In genomic region chr17:48325093-48325492, GRCm38 (mm10) we compare ENCODE assay signal across 17 mouse cellular contexts. TPM values are rescaled to one million over a fixed set of nuclear protein-coding genes. Genes with fewer than 3 reads are reported as not detected.
"Had no signal": no experiment of that assay in that cellular context is flagged by ENCODE, and none has a peak within 500 bp of the region (broad histone marks: within the 10 kb centered on the region; RNA-seq: fewer than 3 reads in every experiment).

No protein-coding gene starts in this region.

- H3K4me3 ChIP-seq: lung, embryonic 15.5 days; midbrain, embryonic 13.5 days; midbrain, embryonic 15.5 days; neural tube, embryonic 12.5 days; stomach, embryonic 15.5 days had no signal

- DNase-seq: lung, adult 2 months; lung, postnatal 14 days; right cerebral cortex, postnatal 14 days; thymus, postnatal 14 days; thymus, postnatal 36 days had no signal

- H3K36me3 ChIP-seq: lung, embryonic 15.5 days; midbrain, embryonic 13.5 days; midbrain, embryonic 15.5 days; neural tube, embryonic 12.5 days; stomach, embryonic 15.5 days had no signal

- H3K4me1 ChIP-seq: lung, embryonic 15.5 days; midbrain, embryonic 13.5 days; midbrain, embryonic 15.5 days; neural tube, embryonic 12.5 days; stomach, embryonic 15.5 days had no signal

- ATAC-seq: lung, postnatal 0 days; midbrain, embryonic 13.5 days; midbrain, embryonic 15.5 days had no signal

- H3K9me3 ChIP-seq: lung, embryonic 15.5 days; midbrain, embryonic 13.5 days; midbrain, embryonic 15.5 days; neural tube, embryonic 12.5 days; stomach, embryonic 15.5 days had no signal

- H3K27ac ChIP-seq: liver, embryonic 14.5 days; lung, embryonic 15.5 days; midbrain, embryonic 13.5 days; midbrain, embryonic 15.5 days; neural tube, embryonic 12.5 days; stomach, embryonic 15.5 days; stomach, postnatal 0 days had no signal

- H3K9ac ChIP-seq: liver, embryonic 14.5 days; lung, embryonic 15.5 days; midbrain, embryonic 13.5 days; midbrain, embryonic 15.5 days; neural tube, embryonic 12.5 days; stomach, embryonic 15.5 days had no signal

- H3K27me3 ChIP-seq: lung, embryonic 15.5 days; midbrain, embryonic 13.5 days; midbrain, embryonic 15.5 days; neural tube, embryonic 12.5 days; stomach, embryonic 15.5 days had no signal

- H3K4me2 ChIP-seq: lung, embryonic 15.5 days; midbrain, embryonic 11.5 days; midbrain, embryonic 13.5 days; midbrain, embryonic 15.5 days; neural tube, embryonic 12.5 days; stomach, embryonic 15.5 days had no signal

RNA-seq across cellular contexts. Expression of gene B430306N03Rik, which starts 9.2 kb away (rescaled TPM):
- polyA plus RNA-seq: midbrain, embryonic 13.5 days; neural tube, embryonic 12.5 days; neural tube, embryonic 14.5 days had no signal

RNA-seq across cellular contexts. Expression of gene Treml2, which starts 25.8 kb away (rescaled TPM):
- polyA plus RNA-seq: midbrain, embryonic 15.5 days; testis, adult 2 months had no signal

RNA-seq across cellular contexts. Expression of gene Treml1, which starts 34.6 kb away (rescaled TPM):
- total RNA-seq: monocyte, adult 5-6 weeks had no signal
- polyA plus RNA-seq: neural tube, embryonic 14.5 days; stomach, postnatal 0 days had no signal
